Mouse (Mus musculus): ENCODE measurements around the gene Sema3c. TPM values are rescaled to one million over a fixed set of nuclear protein-coding genes. Genes with fewer than 3 reads are reported as not detected.

Sema3c gene
- polyA plus RNA-seq (2015; fragmentation: Illumina TruSeq; extraction: RNeasy Lipid Tissue Mini Kit (QIAGEN cat#74804); ENCODE audit: insufficient read depth, low replicate concordance), result 2.5 TPM

DNA sequence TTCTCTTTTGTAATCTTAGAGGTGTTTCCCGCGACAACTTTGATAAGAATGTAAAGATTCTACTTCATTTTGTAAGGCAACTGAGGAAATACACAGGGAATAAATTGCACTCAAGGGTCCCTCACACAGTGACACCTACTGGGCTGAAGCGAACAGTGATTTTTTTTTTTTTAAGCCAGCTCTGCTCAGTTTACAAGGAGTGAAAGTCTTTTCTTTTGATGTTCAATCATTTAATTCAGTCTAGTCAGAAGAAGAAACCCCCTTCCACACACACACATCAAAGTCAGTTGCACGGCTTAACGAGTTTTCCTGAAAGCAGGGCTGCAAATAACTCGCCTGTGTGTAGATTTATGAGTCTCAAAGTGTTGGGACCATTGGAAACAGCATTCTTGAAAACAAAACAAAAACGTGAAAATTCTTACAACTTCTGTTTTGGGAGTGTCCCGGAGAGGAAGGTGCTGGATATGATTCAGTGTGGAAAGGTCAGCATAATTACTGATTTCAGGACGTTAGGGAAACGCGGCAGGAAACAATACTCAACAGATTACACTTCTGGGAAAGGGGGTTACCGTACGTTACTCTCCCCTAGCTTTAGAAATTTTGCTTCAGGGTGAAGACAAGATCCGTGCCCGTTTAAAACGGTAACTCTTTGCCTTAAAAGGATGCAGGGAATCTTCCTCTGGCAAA lies at the start of gene Sema3c:
Gene Sema3c, plus strand, starts transcription at position 588 of the 687 bp plus-strand sequence.

Other genes starting within 250 kb of the Sema3c start
- not detected for gene Speer4f2, start 201.1 kb upstream of the Sema3c start, polyA plus RNA-seq (2015; fragmentation: Illumina TruSeq; extraction: RNeasy Lipid Tissue Mini Kit (QIAGEN cat#74804); ENCODE audit: insufficient read depth, low replicate concordance)
- gene Speer4f1, start 98.2 kb upstream of the Sema3c start, polyA plus RNA-seq (2015; fragmentation: Illumina TruSeq; extraction: RNeasy Lipid Tissue Mini Kit (QIAGEN cat#74804); ENCODE audit: insufficient read depth, low replicate concordance), result not detected